Mouse (Mus musculus) liver, embryonic 16.5 days (tissue): ENCODE data around the gene Akap9. TPM values are rescaled to one million over a fixed set of nuclear protein-coding genes. Genes with fewer than 3 reads are reported as not detected.
"Not testable (repeated sequence)": the region's sequence is repeated elsewhere in the genome, so short reads cannot be mapped to it uniquely, and the experiment has no call there.

Source experiments
- ATAC-seq: fragments of 200-750 bp; cut with Nextera tagmentation; 2 replicates; pipeline ENCODE4 v1.8.0; 2017; ENCODE audit warnings: low read depth, mild to moderate bottlenecking, moderate number of reproducible peaks, moderate library complexity
- H3K27ac ChIP-seq: fragments of 300-500 bp; sonication (generic); 2 replicates; pipeline ENCODE4 v1.5.1; 2014; ENCODE audit warnings: mild to moderate bottlenecking, low read length
- H3K27me3 ChIP-seq: fragments of 300-500 bp; sonication (generic); 2 replicates; pipeline ENCODE4 v1.6.1; 2014; ENCODE audit warnings: low read depth, low read length, mixed read lengths; ENCODE audit not compliant: control insufficient read depth, insufficient read depth
- H3K36me3 ChIP-seq: fragments of 300-500 bp; sonication (generic); 2 replicates; pipeline ENCODE4 v1.6.1; 2014; ENCODE audit warnings: mild to moderate bottlenecking; ENCODE audit not compliant: control insufficient read depth, insufficient read depth
- H3K4me1 ChIP-seq: fragments of 300-500 bp; sonication (generic); 2 replicates; pipeline ENCODE4 v1.6.1; 2014; ENCODE audit warnings: low read depth, low read length, mixed read lengths; ENCODE audit not compliant: control insufficient read depth
- H3K4me2 ChIP-seq: fragments of 300-500 bp; sonication (generic); 2 replicates; pipeline ENCODE4 v1.6.1; 2014; ENCODE audit warnings: low read depth, low read length, mixed read lengths
- H3K4me3 ChIP-seq: fragments of 300-500 bp; sonication (generic); 2 replicates; pipeline ENCODE4 v1.5.1; 2014; ENCODE audit warnings: low read depth, mild to moderate bottlenecking, low read length
- H3K9ac ChIP-seq: fragments of 300-500 bp; sonication (generic); 2 replicates; pipeline ENCODE4 v1.6.1; 2014; ENCODE audit warnings: low read depth, low read length
- H3K9me3 ChIP-seq: fragments of 300-500 bp; sonication (generic); replicated peaks from 2 replicates; pipeline ENCODE4 v1.6.1; 2016; ENCODE audit warnings: low read length; ENCODE audit not compliant: control insufficient read depth
- WGBS: fragments of 180-500 bp; shearing (Covaris S2); extraction: QIAGEN DNeasy Blood & Tissue Kit; methylation state at CpG from one replicate; pipeline ENCODE4 v1.1.7; 2014; ENCODE audit not compliant: insufficient replicate concordance; 5-methylcytosine and 5-hydroxymethylcytosine counted together
- polyA plus RNA-seq: library from polyadenylated mRNA; unstranded; fragments of >200 nt; fragmentation: Nextera tagmentation; extraction: Ambion mirVana; gene quantifications from 2 replicates; pipeline ENCODE4 v1.2.1, GENCODE M21; 2015

Gene Akap9
- polyA plus RNA-seq, 1 experiment from 2014 or later, result 26.1 TPM

DNA sequence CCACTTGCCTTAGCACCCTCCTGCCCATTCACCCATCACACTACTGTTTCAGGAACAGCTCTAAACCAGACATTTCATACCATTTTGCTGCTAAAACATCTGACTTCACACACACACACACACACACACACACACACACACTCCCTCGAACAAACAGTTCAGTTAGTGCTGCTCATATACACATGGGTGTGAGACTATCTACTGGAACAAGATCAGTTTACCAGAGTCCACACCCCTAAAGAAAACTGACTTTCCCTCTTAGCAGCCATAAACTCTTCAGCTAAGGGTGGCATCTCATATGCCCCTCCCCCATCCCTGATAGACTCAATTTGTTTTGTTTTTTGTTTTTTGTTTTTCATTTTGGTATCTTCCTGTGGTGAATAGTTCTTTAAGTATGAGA is 92.2 kb downstream of the Akap9 start:
- H3K9ac ChIP-seq, result no peak overlapping the region
- H3K27ac ChIP-seq, result no peak overlapping the region
- ATAC-seq, result no peak
- H3K36me3 ChIP-seq, result no peaks in the 10 kb centered on the region; the same call in 1 of the 2 replicates
- 56% methylated on average over 1 of the region's 1 CpGs for WGBS
- no peaks in the 10 kb centered on the region for H3K9me3 ChIP-seq
- no peak overlapping the region for H3K4me3 ChIP-seq
- H3K4me1 ChIP-seq, result no peaks in the 10 kb centered on the region; the same call in 1 of the 2 replicates
- no peak overlapping the region for H3K4me2 ChIP-seq
- H3K27me3 ChIP-seq, result no peaks in the 10 kb centered on the region

DNA sequence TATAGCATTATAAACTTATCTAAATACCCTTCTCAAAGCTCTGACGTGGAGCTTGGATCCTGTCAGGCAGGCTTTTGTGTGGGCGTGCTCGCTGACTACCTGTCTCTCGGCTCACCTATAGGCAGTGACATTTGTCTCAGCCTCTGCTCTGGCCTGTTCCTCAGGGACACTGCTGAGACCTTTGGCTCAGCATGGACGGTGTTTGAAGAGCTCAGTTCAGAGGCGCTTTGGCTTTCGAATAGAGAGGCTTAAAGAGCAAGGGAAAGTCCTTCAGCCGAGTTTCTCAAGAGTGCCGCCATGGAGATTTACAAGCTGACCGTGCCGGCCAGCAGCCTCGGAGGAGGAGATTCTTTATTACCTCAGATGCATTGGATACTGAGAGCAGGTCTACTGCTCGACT is 95.3 kb downstream of the Akap9 start:
- Histone ChIP-seq H3K36me3 (no peaks in the 10 kb centered on the region; the same call in 1 of the 2 replicates), H3K4me2 (no peak overlapping the region), H3K9ac (no peak overlapping the region), H3K4me3 (no peak overlapping the region), H3K27me3 (no peaks in the 10 kb centered on the region), H3K4me1 (no peaks in the 10 kb centered on the region; the same call in 1 of the 2 replicates), H3K9me3 (no peaks in the 10 kb centered on the region), H3K27ac (no peak overlapping the region)
- 78% methylated on average over 13 of the region's 13 CpGs for WGBS
- ATAC-seq, result no peak

DNA sequence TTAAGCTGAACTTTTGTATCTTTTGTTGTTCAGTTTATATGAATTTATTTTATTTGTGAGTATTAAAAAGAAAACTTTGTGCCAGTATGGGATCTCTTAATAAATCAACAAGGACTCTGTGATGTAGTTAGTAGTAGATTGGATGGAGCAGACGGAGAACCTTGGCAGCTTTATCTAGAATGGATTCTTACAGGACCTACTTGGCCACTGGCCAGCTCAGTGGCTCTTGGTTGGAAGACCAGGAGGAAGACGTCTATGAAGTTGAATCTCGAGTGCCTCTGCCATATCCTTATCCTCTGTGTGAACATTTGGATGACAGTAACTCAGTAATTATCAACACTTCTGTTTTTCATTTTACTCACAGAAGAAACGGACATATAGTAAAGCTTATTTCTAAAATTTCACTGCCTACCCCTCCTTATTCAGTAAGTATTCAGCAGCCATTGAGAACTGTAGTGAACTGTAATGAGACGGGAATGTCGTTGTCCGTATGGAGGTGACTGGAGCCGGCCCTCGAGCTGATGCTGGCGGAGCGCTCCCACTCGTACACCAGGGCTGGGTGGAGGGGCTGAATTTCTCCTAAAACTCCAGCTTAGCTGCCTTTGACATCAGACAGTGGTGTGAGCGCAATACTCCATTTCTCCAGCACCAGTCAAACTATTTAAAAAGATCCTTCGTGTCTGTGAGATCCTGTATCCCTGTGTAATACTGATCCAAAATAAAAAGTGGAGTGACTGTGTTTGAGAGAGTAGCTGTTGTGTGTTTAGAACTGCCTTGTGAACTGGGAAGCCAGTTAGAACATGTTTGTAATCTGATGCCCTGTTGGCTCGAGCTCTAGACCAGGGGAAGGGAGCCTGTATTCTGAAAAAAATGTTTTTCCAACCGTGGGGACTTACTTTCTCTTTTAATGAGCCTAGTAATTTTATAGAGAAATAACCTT is 96.2 kb downstream of the Akap9 start:
- no peaks in the 10 kb centered on the region; the same call in 1 of the 2 replicates for H3K4me1 ChIP-seq
- WGBS, result 76% methylated on average over 16 of the region's 16 CpGs
- no peak overlapping the region for H3K9ac ChIP-seq
- H3K27ac ChIP-seq, result no peak overlapping the region
- H3K9me3 ChIP-seq, result no peaks in the 10 kb centered on the region
- no peak for ATAC-seq
- no peak overlapping the region for H3K4me3 ChIP-seq
- H3K4me2 ChIP-seq, result no peak overlapping the region
- no peaks in the 10 kb centered on the region for H3K27me3 ChIP-seq
- H3K36me3 ChIP-seq, result no peaks in the 10 kb centered on the region; the same call in 1 of the 2 replicates

DNA sequence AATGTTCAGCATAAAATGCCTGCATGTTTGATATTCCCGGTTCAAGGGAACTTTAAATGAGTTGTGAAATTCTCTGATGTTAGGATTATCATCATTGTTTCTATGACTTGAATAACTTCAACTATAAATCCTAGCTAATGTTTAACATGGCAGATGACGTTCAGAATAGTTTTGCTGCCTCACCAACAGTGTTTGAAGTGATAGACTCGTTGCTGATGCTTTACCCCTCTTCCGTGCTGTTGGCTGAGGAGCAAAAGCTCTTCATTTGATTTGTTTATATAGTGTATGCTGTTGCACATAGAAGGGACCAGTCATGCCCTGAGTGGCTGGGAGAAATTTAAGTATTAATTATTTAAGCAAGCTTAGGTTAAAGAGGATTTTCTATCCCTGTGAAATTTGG is 96.9 kb downstream of the Akap9 start:
- H3K36me3 ChIP-seq, result no peaks in the 10 kb centered on the region; the same call in 1 of the 2 replicates
- H3K4me3 ChIP-seq, result no peak overlapping the region
- WGBS, result 57% methylated on average over 4 of the region's 4 CpGs
- no peak for ATAC-seq
- no peak overlapping the region for H3K9ac ChIP-seq
- H3K4me2 ChIP-seq, result no peak overlapping the region
- H3K4me1 ChIP-seq, result no peaks in the 10 kb centered on the region
- H3K27ac ChIP-seq, result no peak overlapping the region
- no peaks in the 10 kb centered on the region for H3K27me3 ChIP-seq
- no peaks in the 10 kb centered on the region for H3K9me3 ChIP-seq

DNA sequence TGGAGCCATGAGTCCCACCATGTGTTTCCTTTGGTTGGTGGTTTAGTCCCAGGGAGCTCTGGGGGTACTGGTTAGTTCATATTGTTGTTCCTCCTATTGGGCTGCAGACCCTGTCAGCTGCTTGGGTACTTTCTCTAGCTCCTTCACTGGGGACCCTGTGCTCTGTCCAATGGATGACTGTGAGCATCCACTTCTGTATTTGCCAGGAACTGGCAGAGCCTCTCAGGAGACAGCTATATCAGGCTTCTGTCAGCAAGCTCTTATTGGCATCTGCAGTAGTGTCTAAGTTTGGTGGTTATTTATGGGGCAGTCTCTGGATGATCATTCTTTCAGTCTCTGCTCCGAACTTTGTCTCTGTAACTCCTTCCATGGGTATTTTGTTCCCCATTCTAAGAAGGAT is 98.5 kb downstream of the Akap9 start:
- H3K9ac ChIP-seq, H3K27ac ChIP-seq, H3K4me1 ChIP-seq, H3K9me3 ChIP-seq, ATAC-seq, H3K36me3 ChIP-seq, H3K27me3 ChIP-seq, H3K4me2 ChIP-seq, H3K4me3 ChIP-seq: not testable (repeated sequence)
- 89% methylated on average over 1 of the region's 1 CpGs for WGBS

DNA sequence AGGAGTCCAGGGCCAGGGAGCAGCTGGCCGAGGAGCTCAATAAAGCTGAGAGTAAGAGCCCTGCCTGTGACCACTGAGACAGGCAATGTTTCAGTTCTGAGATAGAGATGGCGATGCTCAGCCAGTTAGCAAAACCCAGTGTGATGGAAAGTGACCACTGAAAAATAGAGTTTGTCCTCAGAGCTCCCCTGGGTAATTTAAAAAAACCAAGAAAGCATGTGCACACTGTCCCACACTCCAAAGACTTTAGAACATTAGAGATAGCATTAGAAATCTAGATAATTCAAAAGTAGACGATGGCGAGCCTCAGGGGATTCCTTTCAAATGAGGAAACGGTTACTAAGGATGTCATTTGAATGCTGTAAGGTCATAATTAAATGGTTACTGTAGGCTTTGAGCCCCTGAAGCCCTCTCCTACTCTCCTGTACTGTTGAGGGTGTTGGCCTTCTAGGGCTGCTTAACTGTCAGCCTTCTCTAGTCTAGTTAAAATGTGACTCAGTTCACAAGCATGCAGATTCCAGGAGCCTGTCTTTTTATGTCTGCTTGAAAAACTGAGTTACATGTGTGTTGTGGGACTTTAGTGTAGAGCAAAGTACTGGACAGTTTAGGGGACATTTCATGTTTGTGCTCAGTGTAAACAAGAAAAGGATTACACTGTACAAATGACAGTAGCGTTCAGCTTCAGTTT is 100.8 kb downstream of the Akap9 start:
- H3K9me3 ChIP-seq, result no peaks in the 10 kb centered on the region
- H3K36me3 ChIP-seq, result no peaks in the 10 kb centered on the region; the same call in 1 of the 2 replicates
- no peaks in the 10 kb centered on the region for H3K4me1 ChIP-seq
- no peak for ATAC-seq
- no peaks in the 10 kb centered on the region for H3K27me3 ChIP-seq
- H3K27ac ChIP-seq, result no peak overlapping the region
- H3K4me2 ChIP-seq, result no peak overlapping the region
- WGBS, result 78% methylated on average over 6 of the region's 6 CpGs
- H3K9ac ChIP-seq, result no peak overlapping the region
- H3K4me3 ChIP-seq, result no peak overlapping the region

DNA sequence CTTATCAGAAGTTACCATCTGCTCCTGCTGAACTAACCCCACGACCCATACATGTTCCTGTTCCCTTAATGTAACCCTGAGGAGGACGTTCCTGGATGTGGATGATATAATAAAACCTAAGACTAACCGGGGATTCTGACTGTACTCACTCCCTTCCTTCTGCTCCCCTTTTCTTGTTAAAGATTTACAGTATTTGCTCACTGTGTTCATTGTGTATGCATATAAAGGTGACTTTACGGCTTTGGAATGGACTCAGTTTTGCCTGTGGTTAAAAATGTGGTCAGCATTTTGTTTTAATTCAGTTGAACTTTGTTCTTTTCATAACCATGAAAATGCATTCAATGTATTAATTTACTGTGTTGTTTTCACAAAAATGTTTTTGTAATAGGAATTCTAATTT is 104.0 kb downstream of the Akap9 start:
- Histone ChIP-seq H3K27me3 (no peaks in the 10 kb centered on the region), H3K9ac (no peak overlapping the region), H3K9me3 (no peaks in the 10 kb centered on the region), H3K4me1 (no peaks in the 10 kb centered on the region), H3K36me3 (peaks cover 8% of the 10 kb centered on the region), H3K27ac (no peak overlapping the region), H3K4me3 (no peak overlapping the region), H3K4me2 (no peak overlapping the region)
- 41% methylated on average over 4 of the region's 4 CpGs for WGBS
- ATAC-seq, result no peak

DNA sequence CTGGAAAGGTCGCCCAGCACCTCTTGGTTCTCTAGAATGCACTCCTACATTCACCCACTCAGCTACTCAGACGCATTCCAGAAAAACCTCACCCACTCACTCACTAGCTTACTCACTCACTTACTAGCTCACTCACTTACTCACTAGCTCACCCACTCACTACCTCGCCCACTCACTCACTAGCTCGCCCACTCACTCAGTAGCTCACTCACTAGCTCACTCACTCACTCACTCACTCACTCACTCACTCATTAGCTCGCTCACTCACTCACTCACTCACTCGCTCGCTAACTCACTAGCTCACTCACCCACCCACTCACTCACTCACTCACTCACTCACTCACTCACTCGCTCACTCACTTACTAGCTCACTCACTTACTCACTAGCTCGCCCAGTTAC is 108.8 kb downstream of the Akap9 start:
- H3K9ac ChIP-seq, result no peak overlapping the region
- H3K27ac ChIP-seq, result no peak overlapping the region
- no peaks in the 10 kb centered on the region for H3K27me3 ChIP-seq
- peaks cover 8% of the 10 kb centered on the region for H3K36me3 ChIP-seq
- no peak overlapping the region for H3K4me2 ChIP-seq
- ATAC-seq, result no peak
- H3K4me1 ChIP-seq, result no peaks in the 10 kb centered on the region
- WGBS, result 68% methylated on average over 9 of the region's 9 CpGs
- no peaks in the 10 kb centered on the region for H3K9me3 ChIP-seq
- no peak overlapping the region for H3K4me3 ChIP-seq

DNA sequence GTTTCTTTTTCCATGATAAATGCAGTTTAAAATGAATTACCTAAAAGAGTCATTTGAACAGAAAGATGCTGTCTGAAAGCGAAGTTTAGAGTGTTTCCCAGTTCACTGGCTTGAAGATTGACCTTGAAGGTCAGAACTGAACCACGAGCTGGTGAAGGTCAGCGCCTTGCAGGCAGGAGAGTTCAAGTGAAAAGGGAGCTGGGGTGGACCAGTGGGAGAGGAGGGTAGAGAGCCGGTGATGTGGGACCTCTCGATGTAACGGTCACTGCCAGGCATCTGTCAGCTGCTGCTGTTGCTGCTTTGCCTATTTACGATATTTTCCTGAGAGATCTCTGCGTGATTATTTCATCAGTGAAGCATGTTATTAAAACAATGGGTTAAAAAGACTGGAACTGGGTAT is 111.5 kb downstream of the Akap9 start:
- H3K9ac ChIP-seq, result no peak overlapping the region
- no peaks in the 10 kb centered on the region for H3K9me3 ChIP-seq
- no peak overlapping the region for H3K27ac ChIP-seq
- no peak for ATAC-seq
- H3K4me1 ChIP-seq, result no peaks in the 10 kb centered on the region
- no peaks in the 10 kb centered on the region for H3K27me3 ChIP-seq
- no peak overlapping the region for H3K4me2 ChIP-seq
- H3K4me3 ChIP-seq, result no peak overlapping the region
- peaks cover 10% of the 10 kb centered on the region for H3K36me3 ChIP-seq
- WGBS, result 76% methylated on average over 8 of the region's 8 CpGs
